Mouse (Mus musculus): ENCODE measurements around the gene Vmn1r10.

DNA sequence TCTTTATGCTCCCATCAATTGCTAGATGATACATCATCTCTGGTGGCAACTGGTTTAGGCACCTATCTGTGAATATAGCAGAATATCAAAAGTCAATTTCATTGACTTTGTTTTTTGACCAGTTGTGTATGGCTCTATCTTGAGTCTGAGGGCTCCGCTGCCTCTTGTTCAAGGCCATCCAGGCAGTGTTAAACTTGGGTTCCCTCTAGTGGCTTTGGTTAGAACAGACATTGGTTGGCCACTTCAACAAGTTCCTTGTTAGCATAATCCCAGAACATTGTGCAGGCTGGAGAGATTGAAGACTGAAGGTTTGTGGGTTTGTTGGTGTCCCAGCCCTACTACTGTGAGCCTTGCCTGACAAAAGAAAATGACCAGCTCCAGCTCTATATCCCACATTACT, 2.9 kb upstream of the Vmn1r10 start:
- TF ChIP-seq CTCF (IDR thresholded peaks at IDR 0.05; ENCODE audit: borderline replicate concordance, extremely low read depth, insufficient read depth, insufficient read length) (0 out of 2 replicates have a peak, but pooled peaks have one; percentile 7), POLR2A (IDR thresholded peaks at IDR 0.05; ENCODE audit: borderline replicate concordance, extremely low read depth, insufficient read depth, insufficient read length, poor library complexity, severe bottlenecking) (no peak)
